In genomic region chr4:139744765-139745395, GRCm38 (mm10) we compare ENCODE assay signal across 20 mouse cellular contexts.
DNase-seq lines count a peak whose midpoint lies in the region; TF ChIP-seq lines count a peak whose summit lies in the region.
"Had no signal": no experiment of that assay in that cellular context is flagged by ENCODE, and none has a peak within 500 bp of the region (broad histone marks: within the 10 kb centered on the region; RNA-seq: fewer than 3 reads in every experiment).

No protein-coding gene starts in this region.

- TF ChIP-seq CTCF in gastrocnemius, adult 2 months (IDR thresholded peaks at IDR 0.05) = no peak

- intact Hi-C loops in gastrocnemius, adult 2 months (cut with DNase I) = no loop called here
- intact Hi-C loops in left cerebral cortex, postnatal 4 days (cut with DNase I) = no loop called here

- peak; percentile 57 for DNase-seq in gastrocnemius, adult 2 months
- no peak for DNase-seq in gastrocnemius, postnatal 4 days (ENCODE audit: low spot score in 2 of 2)
- DNase-seq in left cerebral cortex, postnatal 4 days = peak; percentile 66
- DNase-seq in left cerebral cortex, adult 8-10 months (ENCODE audit: low spot score in 2 of 2) = no peak
- DNase-seq in Muller cell, postnatal 12 days (ENCODE audit: inconsistent ontology term) = peak; percentile 38
- DNase-seq in gastrocnemius, postnatal 10 days = peak; percentile 32
- no peak for DNase-seq in urinary bladder, adult 2 months (ENCODE audit: low spot score)
- DNase-seq in frontal cortex, adult 2 months (ENCODE audit: extremely low spot score in 1 of 2, low spot score in 1 of 2) = no peak
- DNase-seq: adrenal gland, adult 8-10 months; B cell, adult 2 months; cerebellum, adult 9-10 months; heart, postnatal 4 days; kidney, adult 18-20 months; kidney, postnatal 25 days; lung, embryonic 14.5 days; lung, postnatal 14 days had no signal

- H3K4me3 ChIP-seq in gastrocnemius, adult 2 months = no peak overlapping the region
- H3K4me3 ChIP-seq: erythroblast, embryonic 14.5 days; kidney, embryonic 15.5 days; liver, embryonic 15.5 days; neural tube, embryonic 13.5 days had no signal

- H3K27ac ChIP-seq in gastrocnemius, adult 2 months = 0 out of 2 replicates have a peak overlapping the region, but pooled peaks have one; percentile 16
- H3K27ac ChIP-seq: kidney, embryonic 15.5 days; liver, embryonic 15.5 days; neural tube, embryonic 13.5 days had no signal

Comparison
In these comparisons a context has a peak if more than half of its experiments do, and no peak if none do; other contexts are left out.
1. DNase-seq: peak in gastrocnemius, adult 2 months (single experiment), left cerebral cortex, postnatal 4 days (single experiment), Muller cell, postnatal 12 days (single experiment) and gastrocnemius, postnatal 10 days (single experiment); none in gastrocnemius, postnatal 4 days (0 of 2), left cerebral cortex, adult 8-10 months (0 of 2), urinary bladder, adult 2 months (single experiment) and frontal cortex, adult 2 months (0 of 2).